Mouse (Mus musculus) activated CD4-positive, CD25-positive, alpha-beta regulatory T cell, adult 9 weeks (primary cell): ENCODE data around the gene Gm13275. TPM values are rescaled to one million over a fixed set of nuclear protein-coding genes. Genes with fewer than 3 reads are reported as not detected.

Source experiments
- polyA plus RNA-seq: library from polyadenylated mRNA; unstranded; fragments of 100-300 nt; shearing (Covaris generic); gene quantifications from one replicate; pipeline ENCODE4 v1.2.1, GENCODE M21; 2017

The Gm13275 gene
- polyA plus RNA-seq: not detected

DNA sequence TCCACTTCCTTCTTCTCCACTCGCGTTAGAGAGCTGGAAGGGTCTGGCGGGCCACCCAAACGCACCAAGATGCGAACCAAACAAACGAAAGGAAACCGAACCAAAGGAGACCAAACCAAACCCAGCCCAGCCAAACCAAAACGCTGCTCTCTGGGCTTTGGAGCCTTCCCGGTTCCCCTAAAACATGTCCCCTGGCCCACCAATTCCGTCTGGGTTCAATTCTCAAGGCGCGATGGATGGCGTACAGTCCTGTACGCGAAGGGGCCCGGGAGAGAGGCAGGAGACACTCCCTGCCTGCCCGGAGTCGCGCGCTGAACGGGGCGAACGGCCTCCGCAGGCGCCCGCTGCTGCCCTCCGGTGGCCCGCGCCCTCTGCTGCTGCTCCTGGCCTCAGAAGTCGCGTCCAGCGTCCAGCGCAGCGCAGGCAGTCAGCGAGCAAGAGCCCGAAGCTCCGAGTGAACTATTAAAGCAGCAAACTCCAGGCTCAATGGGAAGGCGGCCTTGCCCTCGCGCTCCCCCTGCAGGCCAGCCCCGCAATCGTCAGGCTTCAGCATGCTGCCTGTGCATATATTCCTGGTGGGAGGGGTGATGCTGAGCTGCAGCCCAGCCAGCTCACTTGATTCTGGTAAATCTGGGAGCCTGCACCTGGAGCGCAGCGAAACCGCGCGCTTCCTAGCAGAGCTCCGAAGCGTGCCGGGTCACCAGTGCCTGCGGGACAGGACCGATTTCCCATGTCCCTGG, at the start of gene Gm13275:
Gm13275 (plus strand) TSS at position 552 of the 740 bp plus-strand sequence.

DNA sequence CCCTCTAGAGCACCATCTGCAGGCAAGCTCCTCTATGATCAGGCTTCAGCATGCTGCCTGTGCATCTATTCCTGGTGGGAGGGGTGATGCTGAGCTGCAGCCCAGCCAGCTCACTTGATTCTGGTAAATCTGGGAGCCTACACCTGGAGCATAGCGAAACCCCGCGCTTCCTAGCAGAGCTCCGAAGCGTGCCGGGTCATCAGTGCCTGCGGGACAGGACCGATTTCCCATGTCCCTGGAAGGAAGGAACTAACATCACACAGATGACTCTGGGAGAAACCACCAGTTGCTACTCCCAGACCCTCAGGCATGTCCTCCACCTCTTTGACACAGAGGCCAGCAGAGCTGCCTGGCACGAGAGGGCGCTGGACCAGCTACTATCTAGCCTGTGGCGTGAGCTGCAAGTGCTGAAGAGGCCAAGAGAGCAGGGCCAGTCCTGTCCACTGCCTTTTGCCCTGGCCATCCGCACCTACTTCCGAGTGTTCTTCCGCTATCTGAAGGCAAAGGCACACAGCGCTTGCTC, 39.4 kb upstream of the Gm13275 start, which contains the start of gene Gm13271:
Gm13271 (plus strand) TSS at position 51 of the 523 bp plus-strand sequence.

DNA sequence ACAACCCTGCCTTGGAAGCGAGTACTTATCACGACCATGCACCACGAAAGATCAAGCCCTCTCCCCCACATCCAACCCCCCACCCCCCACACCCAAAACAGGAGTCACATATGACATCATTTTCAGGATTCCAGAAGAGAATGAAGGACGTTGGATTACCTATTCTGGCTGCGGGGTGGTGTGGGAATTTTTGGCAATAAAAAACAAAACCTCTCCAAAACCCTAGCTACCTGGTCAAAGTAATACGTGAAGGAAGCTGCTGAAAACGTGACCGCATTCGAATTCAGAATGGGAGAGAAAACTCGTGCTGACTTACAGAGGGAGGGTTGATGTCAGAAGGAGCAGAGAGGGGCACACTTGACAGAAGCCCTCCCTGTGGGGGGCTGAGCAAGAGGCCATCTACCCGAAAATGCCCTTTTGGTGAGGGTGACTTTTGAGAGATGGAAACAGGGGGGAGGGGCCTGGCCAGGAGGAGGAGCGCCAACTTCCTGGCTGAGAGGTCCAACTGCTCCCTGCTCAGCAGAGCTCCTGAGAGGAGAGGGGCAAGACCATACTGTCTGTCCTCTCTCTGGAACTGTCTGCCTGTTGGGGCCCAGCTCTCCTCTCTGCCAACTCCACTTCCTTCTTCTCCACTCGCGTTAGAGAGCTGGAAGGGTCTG, 34.5 kb upstream of the Gm13275 start, which contains the start of gene Gm13283:
Gm13283 (plus strand) TSS at position 510 of the 659 bp plus-strand sequence.

DNA sequence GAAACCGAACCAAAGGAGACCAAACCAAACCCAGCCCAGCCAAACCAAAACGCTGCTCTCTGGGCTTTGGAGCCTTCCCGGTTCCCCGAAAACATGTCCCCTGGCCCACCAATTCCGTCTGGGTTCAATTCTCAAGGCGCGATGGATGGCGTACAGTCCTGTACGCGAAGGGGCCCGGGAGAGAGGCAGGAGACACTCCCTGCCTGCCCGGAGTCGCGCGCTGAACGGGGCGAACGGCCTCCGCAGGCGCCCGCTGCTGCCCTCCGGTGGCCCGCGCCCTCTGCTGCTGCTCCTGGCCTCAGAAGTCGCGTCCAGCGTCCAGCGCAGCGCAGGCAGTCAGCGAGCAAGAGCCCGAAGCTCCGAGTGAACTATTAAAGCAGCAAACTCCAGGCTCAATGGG, 20.8 kb upstream of the Gm13275 start, which contains the start of gene Gm13290:
Gm13290 (plus strand) TSS at position 301 of the 400 bp plus-strand sequence.

DNA sequence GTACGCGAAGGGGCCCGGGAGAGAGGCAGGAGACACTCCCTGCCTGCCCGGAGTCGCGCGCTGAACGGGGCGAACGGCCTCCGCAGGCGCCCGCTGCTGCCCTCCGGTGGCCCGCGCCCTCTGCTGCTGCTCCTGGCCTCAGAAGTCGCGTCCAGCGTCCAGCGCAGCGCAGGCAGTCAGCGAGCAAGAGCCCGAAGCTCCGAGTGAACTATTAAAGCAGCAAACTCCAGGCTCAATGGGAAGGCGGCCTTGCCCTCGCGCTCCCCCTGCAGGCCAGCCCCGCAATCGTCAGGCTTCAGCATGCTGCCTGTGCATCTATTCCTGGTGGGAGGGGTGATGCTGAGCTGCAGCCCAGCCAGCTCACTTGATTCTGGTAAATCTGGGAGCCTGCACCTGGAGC, 17.7 kb upstream of the Gm13275 start, which contains the start of gene Gm13289:
Gm13289 (plus strand) TSS at position 301 of the 400 bp plus-strand sequence.

DNA sequence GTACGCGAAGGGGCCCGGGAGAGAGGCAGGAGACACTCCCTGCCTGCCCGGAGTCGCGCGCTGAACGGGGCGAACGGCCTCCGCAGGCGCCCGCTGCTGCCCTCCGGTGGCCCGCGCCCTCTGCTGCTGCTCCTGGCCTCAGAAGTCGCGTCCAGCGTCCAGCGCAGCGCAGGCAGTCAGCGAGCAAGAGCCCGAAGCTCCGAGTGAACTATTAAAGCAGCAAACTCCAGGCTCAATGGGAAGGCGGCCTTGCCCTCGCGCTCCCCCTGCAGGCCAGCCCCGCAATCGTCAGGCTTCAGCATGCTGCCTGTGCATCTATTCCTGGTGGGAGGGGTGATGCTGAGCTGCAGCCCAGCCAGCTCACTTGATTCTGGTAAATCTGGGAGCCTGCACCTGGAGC, 14.7 kb upstream of the Gm13275 start, which contains the start of gene Gm13272:
Gm13272 (plus strand) TSS at position 301 of the 400 bp plus-strand sequence.

DNA sequence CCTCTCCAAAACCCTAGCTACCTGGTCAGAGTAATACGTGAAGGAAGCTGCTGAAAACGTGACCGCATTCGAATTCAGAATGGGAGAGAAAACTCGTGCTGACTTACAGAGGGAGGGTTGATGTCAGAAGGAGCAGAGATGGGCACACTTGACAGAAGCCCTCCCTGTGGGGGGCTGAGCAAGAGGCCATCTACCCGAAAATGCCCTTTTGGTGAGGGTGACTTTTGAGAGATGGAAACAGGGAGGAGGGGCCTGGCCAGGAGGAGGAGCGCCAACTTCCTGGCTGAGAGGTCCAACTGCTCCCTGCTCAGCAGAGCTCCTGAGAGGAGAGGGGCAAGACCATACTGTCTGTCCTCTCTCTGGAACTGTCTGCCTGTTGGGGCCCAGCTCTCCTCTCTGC, 12.5 kb upstream of the Gm13275 start, which contains the start of gene Ifnz:
Ifnz (plus strand) TSS at position 301 of the 400 bp plus-strand sequence.

DNA sequence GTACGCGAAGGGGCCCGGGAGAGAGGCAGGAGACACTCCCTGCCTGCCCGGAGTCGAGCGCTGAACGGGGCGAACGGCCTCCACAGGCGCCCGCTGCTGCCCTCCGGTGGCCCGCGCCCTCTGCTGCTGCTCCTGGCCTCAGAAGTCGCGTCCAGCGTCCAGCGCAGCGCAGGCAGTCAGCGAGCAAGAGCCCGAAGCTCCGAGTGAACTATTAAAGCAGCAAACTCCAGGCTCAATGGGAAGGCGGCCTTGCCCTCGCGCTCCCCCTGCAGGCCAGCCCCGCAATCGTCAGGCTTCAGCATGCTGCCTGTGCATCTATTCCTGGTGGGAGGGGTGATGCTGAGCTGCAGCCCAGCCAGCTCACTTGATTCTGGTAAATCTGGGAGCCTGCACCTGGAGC, 8.9 kb upstream of the Gm13275 start, which contains the start of gene Gm13276:
Gm13276 (plus strand) TSS at position 301 of the 400 bp plus-strand sequence.

DNA sequence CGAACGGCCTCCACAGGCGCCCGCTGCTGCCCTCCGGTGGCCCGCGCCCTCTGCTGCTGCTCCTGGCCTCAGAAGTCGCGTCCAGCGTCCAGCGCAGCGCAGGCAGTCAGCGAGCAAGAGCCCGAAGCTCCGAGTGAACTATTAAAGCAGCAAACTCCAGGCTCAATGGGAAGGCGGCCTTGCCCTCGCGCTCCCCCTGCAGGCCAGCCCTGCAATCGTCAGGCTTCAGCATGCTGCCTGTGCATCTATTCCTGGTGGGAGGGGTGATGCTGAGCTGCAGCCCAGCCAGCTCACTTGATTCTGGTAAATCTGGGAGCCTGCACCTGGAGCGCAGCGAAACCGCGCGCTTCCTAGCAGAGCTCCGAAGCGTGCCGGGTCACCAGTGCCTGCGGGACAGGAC, 5.9 kb upstream of the Gm13275 start, which contains the start of gene Gm13277:
Gm13277 (plus strand) TSS at position 231 of the 400 bp plus-strand sequence.

DNA sequence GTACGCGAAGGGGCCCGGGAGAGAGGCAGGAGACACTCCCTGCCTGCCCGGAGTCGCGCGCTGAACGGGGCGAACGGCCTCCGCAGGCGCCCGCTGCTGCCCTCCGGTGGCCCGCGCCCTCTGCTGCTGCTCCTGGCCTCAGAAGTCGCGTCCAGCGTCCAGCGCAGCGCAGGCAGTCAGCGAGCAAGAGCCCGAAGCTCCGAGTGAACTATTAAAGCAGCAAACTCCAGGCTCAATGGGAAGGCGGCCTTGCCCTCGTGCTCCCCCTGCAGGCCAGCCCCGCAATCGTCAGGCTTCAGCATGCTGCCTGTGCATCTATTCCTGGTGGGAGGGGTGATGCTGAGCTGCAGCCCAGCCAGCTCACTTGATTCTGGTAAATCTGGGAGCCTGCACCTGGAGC, 3.0 kb upstream of the Gm13275 start, which contains the start of gene Gm13278:
Gm13278 (plus strand) TSS at position 301 of the 400 bp plus-strand sequence.

DNA sequence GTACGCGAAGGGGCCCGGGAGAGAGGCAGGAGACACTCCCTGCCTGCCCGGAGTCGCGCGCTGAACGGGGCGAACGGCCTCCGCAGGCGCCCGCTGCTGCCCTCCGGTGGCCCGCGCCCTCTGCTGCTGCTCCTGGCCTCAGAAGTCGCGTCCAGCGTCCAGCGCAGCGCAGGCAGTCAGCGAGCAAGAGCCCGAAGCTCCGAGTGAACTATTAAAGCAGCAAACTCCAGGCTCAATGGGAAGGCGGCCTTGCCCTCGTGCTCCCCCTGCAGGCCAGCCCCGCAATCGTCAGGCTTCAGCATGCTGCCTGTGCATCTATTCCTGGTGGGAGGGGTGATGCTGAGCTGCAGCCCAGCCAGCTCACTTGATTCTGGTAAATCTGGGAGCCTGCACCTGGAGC, 2.8 kb downstream of the Gm13275 start, which contains the start of gene Gm13279:
Gm13279 (plus strand) TSS at position 301 of the 400 bp plus-strand sequence.

DNA sequence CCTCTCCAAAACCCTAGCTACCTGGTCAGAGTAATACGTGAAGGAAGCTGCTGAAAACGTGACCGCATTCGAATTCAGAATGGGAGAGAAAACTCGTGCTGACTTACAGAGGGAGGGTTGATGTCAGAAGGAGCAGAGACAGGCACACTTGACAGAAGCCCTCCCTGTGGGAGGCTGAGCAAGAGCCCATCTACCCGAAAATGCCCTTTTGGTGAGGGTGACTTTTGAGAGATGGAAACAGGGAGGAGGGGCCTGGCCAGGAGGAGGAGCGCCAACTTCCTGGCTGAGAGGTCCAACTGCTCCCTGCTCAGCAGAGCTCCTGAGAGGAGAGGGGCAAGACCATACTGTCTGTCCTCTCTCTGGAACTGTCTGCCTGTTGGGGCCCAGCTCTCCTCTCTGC, 5.1 kb downstream of the Gm13275 start, which contains the start of gene Gm13285:
Gm13285 (plus strand) TSS at position 301 of the 400 bp plus-strand sequence.

DNA sequence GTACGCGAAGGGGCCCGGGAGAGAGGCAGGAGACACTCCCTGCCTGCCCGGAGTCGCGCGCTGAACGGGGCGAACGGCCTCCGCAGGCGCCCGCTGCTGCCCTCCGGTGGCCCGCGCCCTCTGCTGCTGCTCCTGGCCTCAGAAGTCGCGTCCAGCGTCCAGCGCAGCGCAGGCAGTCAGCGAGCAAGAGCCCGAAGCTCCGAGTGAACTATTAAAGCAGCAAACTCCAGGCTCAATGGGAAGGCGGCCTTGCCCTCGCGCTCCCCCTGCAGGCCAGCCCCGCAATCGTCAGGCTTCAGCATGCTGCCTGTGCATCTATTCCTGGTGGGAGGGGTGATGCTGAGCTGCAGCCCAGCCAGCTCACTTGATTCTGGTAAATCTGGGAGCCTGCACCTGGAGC, 8.7 kb downstream of the Gm13275 start, which contains the start of gene Gm13287:
Gm13287 (plus strand) TSS at position 301 of the 400 bp plus-strand sequence.

DNA sequence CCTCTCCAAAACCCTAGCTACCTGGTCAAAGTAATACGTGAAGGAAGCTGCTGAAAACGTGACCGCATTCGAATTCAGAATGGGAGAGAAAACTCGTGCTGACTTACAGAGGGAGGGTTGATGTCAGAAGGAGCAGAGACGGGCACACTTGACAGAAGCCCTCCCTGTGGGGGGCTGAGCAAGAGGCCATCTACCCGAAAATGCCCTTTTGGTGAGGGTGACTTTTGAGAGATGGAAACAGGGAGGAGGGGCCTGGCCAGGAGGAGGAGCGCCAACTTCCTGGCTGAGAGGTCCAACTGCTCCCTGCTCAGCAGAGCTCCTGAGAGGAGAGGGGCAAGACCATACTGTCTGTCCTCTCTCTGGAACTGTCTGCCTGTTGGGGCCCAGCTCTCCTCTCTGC, 10.9 kb downstream of the Gm13275 start, which contains the start of gene Gm13288:
Gm13288 (plus strand) TSS at position 301 of the 400 bp plus-strand sequence.

DNA sequence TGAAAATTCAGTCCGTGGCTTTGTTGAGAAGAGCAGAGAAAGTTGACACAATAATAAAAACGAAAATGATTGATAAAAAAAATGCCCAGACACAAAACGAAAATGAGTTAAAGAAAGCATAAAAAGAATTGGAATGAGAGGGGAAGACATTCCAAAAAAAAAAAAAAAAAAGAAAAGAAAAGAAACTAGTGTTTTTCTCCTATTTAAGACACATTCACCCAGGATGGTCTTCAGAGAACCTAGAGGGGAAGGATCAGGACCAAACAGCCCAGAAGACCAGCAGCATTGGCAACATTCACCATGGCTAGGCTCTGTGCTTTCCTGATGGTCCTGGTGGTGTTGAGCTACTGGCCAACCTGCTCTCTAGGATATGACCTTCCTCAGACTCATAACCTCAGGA, 21.6 kb downstream of the Gm13275 start, which contains the start of gene Ifna7:
Ifna7 (plus strand) TSS at position 301 of the 400 bp plus-strand sequence.

DNA sequence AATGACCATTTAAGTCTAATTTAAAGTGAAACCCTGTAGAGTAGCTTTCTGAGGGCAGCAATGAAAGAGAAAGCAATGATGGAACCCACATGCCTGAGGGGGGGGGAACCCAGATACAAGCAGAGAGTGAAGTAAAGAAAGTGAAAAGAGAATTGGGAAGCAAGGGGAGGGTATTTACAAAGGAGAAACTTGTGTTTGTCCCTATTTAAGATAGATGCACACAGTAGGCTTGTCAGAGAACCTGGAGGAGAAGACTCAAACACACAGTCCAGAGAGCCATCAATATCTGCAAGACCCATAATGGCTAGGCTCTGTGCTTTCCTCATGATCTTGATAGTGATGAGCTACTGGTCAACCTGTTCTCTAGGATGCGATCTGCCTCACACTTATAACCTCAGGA, 25.4 kb downstream of the Gm13275 start, which contains the start of gene Ifna11:
Ifna11 (plus strand) TSS at position 301 of the 400 bp plus-strand sequence.

DNA sequence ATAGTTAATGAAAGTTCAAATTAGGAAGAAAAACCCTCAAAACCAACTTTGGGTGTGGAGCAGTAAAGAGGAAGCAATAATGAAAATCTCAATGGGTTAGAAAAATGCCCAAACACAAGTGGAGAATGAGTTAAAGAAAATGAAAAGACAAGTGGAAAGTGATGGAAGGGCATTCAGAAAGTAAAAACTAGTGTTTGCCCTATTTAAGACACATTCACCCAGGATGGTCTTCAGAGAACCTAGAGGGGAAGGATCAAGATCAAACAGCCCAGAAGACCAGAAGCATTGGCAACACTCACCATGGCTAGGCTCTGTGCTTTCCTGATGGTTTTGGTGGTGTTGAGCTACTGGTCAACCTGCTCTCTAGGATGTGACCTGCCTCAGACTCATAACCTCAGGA, 32.8 kb downstream of the Gm13275 start, which contains the start of gene Ifna6:
Ifna6 (plus strand) TSS at position 301 of the 400 bp plus-strand sequence.

DNA sequence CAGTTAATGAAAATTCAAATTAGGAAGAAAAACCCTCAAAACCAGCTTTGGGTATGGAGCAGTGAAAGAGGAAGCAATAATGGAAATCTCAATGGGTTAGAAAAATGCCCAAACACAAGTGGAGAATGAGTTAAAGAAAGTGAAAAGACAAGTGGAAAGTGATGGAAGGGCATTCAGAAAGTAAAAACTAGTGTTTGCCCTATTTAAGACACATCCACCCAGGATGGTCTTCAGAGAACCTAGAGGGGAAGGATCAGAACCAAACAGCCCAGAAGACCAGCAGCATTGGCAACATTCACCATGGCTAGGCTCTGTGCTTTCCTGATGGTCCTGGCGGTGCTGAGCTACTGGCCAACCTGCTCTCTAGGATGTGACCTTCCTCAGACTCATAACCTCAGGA, 40.9 kb downstream of the Gm13275 start, which contains the start of gene Ifna5:
Ifna5 (plus strand) TSS at position 301 of the 400 bp plus-strand sequence.

DNA sequence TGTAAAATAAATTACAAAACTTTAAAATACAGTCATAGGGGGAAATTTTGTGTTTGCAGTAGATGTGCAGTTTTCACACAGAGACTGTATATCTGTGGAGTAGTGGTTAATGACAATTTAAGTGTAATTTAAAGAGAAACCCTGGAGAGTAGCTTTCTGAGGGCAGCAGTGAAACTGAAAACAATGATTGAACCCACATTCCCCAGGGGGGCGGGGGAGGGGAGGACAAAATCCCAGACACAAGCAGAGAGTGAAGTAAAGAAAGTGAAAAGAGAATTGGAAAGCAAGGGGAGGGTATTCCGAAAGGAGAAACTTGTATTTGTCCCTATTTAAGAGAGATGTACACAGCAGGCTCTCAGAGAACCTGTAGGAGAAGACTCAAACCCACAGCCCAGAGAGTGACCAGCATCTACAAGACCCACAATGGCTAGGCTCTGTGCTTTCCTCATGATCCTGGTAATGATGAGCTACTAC, 47.2 kb downstream of the Gm13275 start, which contains the start of gene Ifna4:
Ifna4 (plus strand) TSS at position 424 of the 474 bp plus-strand sequence.

